ENCODE assay signal across 10 mouse cellular contexts in genomic region chr10:81041458-81042175, GRCm38 (mm10). TPM values are rescaled to one million over a fixed set of nuclear protein-coding genes. Genes with fewer than 3 reads are reported as not detected.
A peak's percentile ranks its signal among the peaks of the same experiment; 100 is the strongest.
DNase-seq lines count a peak whose midpoint lies in the region; ATAC-seq and TF ChIP-seq lines count a peak whose summit lies in the region.
"Had no signal": no experiment of that assay in that cellular context is flagged by ENCODE, and none has a peak within 500 bp of the region (broad histone marks: within the 10 kb centered on the region; RNA-seq: fewer than 3 reads in every experiment).

No protein-coding gene starts in this region.

- no peaks in the 10 kb centered on the region for H3K27me3 ChIP-seq in hindbrain, postnatal 0 days (ENCODE audit: insufficient read depth, low read length)
- no peaks in the 10 kb centered on the region for H3K27me3 ChIP-seq in liver, embryonic 13.5 days
- H3K27me3 ChIP-seq: heart, embryonic 15.5 days; stomach, embryonic 15.5 days had no signal

- H3K4me1 ChIP-seq in hindbrain, postnatal 0 days (ENCODE audit: insufficient read depth, low read length), result no peaks in the 10 kb centered on the region
- peaks cover 8% of the 10 kb centered on the region for H3K4me1 ChIP-seq in liver, embryonic 13.5 days (replicated peaks)
- H3K4me1 ChIP-seq: heart, embryonic 15.5 days; stomach, embryonic 15.5 days had no signal

- H3K9ac ChIP-seq in hindbrain, postnatal 0 days (replicated peaks; ENCODE audit: low read length), result no peak overlapping the region
- H3K9ac ChIP-seq in liver, embryonic 13.5 days, result no peak overlapping the region
- H3K9ac ChIP-seq: heart, embryonic 15.5 days; stomach, embryonic 15.5 days had no signal

- peak; percentile 68 for DNase-seq in right cerebral cortex, adult 18-20 months
- DNase-seq in right cerebral cortex, postnatal 25 days, result no peak
- DNase-seq in adrenal gland, adult 2 months, result peak; percentile 68
- peak; percentile 51 for DNase-seq in embryo, embryonic 11.5 days (ENCODE audit: low read depth, low spot score)
- peak; percentile 83 for DNase-seq in hindbrain, postnatal 0 days (ENCODE audit: low spot score)
- peak; percentile 42 for DNase-seq in liver, embryonic 13.5 days
- DNase-seq in retina, postnatal 7 days (ENCODE audit: low read depth, low spot score), result peak; percentile 56

- H3K36me3 ChIP-seq in hindbrain, postnatal 0 days (ENCODE audit: insufficient read depth, low read length), result peaks cover 28% of the 10 kb centered on the region
- H3K36me3 ChIP-seq in liver, embryonic 13.5 days, result peaks cover 38% of the 10 kb centered on the region

- no peak overlapping the region for H3K27ac ChIP-seq in hindbrain, postnatal 0 days
- H3K27ac ChIP-seq in liver, embryonic 13.5 days, result no peak overlapping the region
- H3K27ac ChIP-seq: heart, embryonic 15.5 days; stomach, embryonic 15.5 days had no signal

- no peaks in the 10 kb centered on the region for H3K9me3 ChIP-seq in hindbrain, postnatal 0 days (ENCODE audit: low read length)
- no peaks in the 10 kb centered on the region for H3K9me3 ChIP-seq in liver, embryonic 13.5 days (replicated peaks)
- H3K9me3 ChIP-seq: heart, embryonic 15.5 days; stomach, embryonic 15.5 days had no signal

- TF ChIP-seq CTCF in hindbrain, postnatal 0 days (IDR thresholded peaks at IDR 0.05; ENCODE audit: low read depth), result peak; percentile 92

- H3K4me2 ChIP-seq in hindbrain, postnatal 0 days (ENCODE audit: low read depth, low read length), result no peak overlapping the region
- H3K4me2 ChIP-seq in liver, embryonic 13.5 days, result no peak overlapping the region
- H3K4me2 ChIP-seq: heart, embryonic 15.5 days; stomach, embryonic 15.5 days had no signal

- H3K4me3 ChIP-seq in hindbrain, postnatal 0 days (ENCODE audit: low read length), result no peak overlapping the region
- no peak overlapping the region for H3K4me3 ChIP-seq in liver, embryonic 13.5 days (replicated peaks)
- H3K4me3 ChIP-seq: heart, embryonic 15.5 days; stomach, embryonic 15.5 days had no signal

- no peak for ATAC-seq in hindbrain, postnatal 0 days
- ATAC-seq in liver, embryonic 13.5 days (ENCODE audit: low read depth), result no peak
- no peak for ATAC-seq in inflammation-experienced regulatory T-cells, adult 6 months

- 30% methylated on average over 13 of the region's 13 CpGs for WGBS in hindbrain, postnatal 0 days
- 30% methylated on average over 13 of the region's 13 CpGs for WGBS in liver, embryonic 13.5 days (ENCODE audit: insufficient replicate concordance)

RNA-seq across cellular contexts. Expression of gene Slc39a3, which starts 4.4 kb away (rescaled TPM):
- total RNA-seq in adrenal gland, adult 2 months (2021), result 10 to 100 TPM; 50.9 to 53.0 TPM
- polyA plus RNA-seq in adrenal gland, adult 2 months (2012; rRNA removed), result 121 and 154 TPM in 2 replicates
- 118 and 126 TPM in 2 replicates for total RNA-seq in hindbrain, postnatal 0 days (2014; rRNA removed)
- polyA plus RNA-seq in hindbrain, postnatal 0 days (2015; fragmentation: Nextera tagmentation; extraction: Ambion mirVana), result 40.6 and 41.9 TPM in 2 replicates
- 5.7 and 5.8 TPM in 2 replicates for polyA plus RNA-seq in liver, embryonic 13.5 days (2015; fragmentation: Nextera tagmentation; extraction: Ambion mirVana)
- 1 to 10 TPM; 2.4 to 5.0 (median 2.7) TPM for polyA plus RNA-seq in inflammation-experienced regulatory T-cells, adult 6 months (2017; shearing (Covaris generic))

RNA-seq across cellular contexts. Expression of gene Diras1, which starts 16.2 kb away (rescaled TPM):
- total RNA-seq in adrenal gland, adult 2 months (2021), result 1 to 10 TPM; 1.4 to 3.6 TPM
- 2.1 and 2.4 TPM in 2 replicates for polyA plus RNA-seq in adrenal gland, adult 2 months (2012; rRNA removed)
- total RNA-seq in hindbrain, postnatal 0 days (2014; rRNA removed), result 82.0 and 106 TPM in 2 replicates
- polyA plus RNA-seq in hindbrain, postnatal 0 days (2015; fragmentation: Nextera tagmentation; extraction: Ambion mirVana), result 69.0 and 78.7 TPM in 2 replicates
- polyA plus RNA-seq in liver, embryonic 13.5 days (2015; fragmentation: Nextera tagmentation; extraction: Ambion mirVana), result 0.06 TPM in 1 of 2 replicates, not detected in the other
- not detected for polyA plus RNA-seq in inflammation-experienced regulatory T-cells, adult 6 months (2017; shearing (Covaris generic))
- polyA plus RNA-seq: heart, embryonic 15.5 days had no signal

RNA-seq across cellular contexts. Expression of gene Sgta, which starts 18.4 kb away (rescaled TPM):
- 100 to 1,000 TPM; 198 to 288 TPM for total RNA-seq in adrenal gland, adult 2 months (2021)
- polyA plus RNA-seq in adrenal gland, adult 2 months (2012; rRNA removed), result 495 and 554 TPM in 2 replicates
- 264 and 279 TPM in 2 replicates for total RNA-seq in hindbrain, postnatal 0 days (2014; rRNA removed)
- polyA plus RNA-seq in hindbrain, postnatal 0 days (2015; fragmentation: Nextera tagmentation; extraction: Ambion mirVana), result 275 and 290 TPM in 2 replicates
- 69.1 and 71.6 TPM in 2 replicates for polyA plus RNA-seq in liver, embryonic 13.5 days (2015; fragmentation: Nextera tagmentation; extraction: Ambion mirVana)
- 10 to 100 TPM; 66.4 to 86.5 (median 71.0) TPM for polyA plus RNA-seq in inflammation-experienced regulatory T-cells, adult 6 months (2017; shearing (Covaris generic))

RNA-seq across cellular contexts. Expression of gene Gng7, which starts 26.9 kb away (rescaled TPM):
- 1 to 10 TPM; 5.4 to 9.2 TPM for total RNA-seq in adrenal gland, adult 2 months (2021)
- 8.5 and 8.6 TPM in 2 replicates for polyA plus RNA-seq in adrenal gland, adult 2 months (2012; rRNA removed)
- 26.2 and 27.2 TPM in 2 replicates for total RNA-seq in hindbrain, postnatal 0 days (2014; rRNA removed)
- 18.9 and 22.1 TPM in 2 replicates for polyA plus RNA-seq in hindbrain, postnatal 0 days (2015; fragmentation: Nextera tagmentation; extraction: Ambion mirVana)
- polyA plus RNA-seq in liver, embryonic 13.5 days (2015; fragmentation: Nextera tagmentation; extraction: Ambion mirVana), result 0.44 and 0.46 TPM in 2 replicates
- not detected for polyA plus RNA-seq in inflammation-experienced regulatory T-cells, adult 6 months (2017; shearing (Covaris generic))

RNA-seq across cellular contexts. Expression of gene Thop1, which starts 28.2 kb away (rescaled TPM):
- 10 to 100 TPM; 40.5 to 77.9 TPM for total RNA-seq in adrenal gland, adult 2 months (2021)
- 75.0 and 95.7 TPM in 2 replicates for polyA plus RNA-seq in adrenal gland, adult 2 months (2012; rRNA removed)
- 73.5 and 79.1 TPM in 2 replicates for total RNA-seq in hindbrain, postnatal 0 days (2014; rRNA removed)
- polyA plus RNA-seq in hindbrain, postnatal 0 days (2015; fragmentation: Nextera tagmentation; extraction: Ambion mirVana), result 36.4 and 36.9 TPM in 2 replicates
- 35.1 and 38.2 TPM in 2 replicates for polyA plus RNA-seq in liver, embryonic 13.5 days (2015; fragmentation: Nextera tagmentation; extraction: Ambion mirVana)
- polyA plus RNA-seq in inflammation-experienced regulatory T-cells, adult 6 months (2017; shearing (Covaris generic)), result 1 to 10 TPM; 1.9 to 2.7 (median 2.5) TPM

Comparison
In these comparisons a context has a peak if more than half of its experiments do, and no peak if none do; other contexts are left out.
1. RNA of gene Diras1, which starts 16.2 kb away (polyA plus RNA-seq): 69.0 to 78.7 TPM in hindbrain, postnatal 0 days; 2.1 to 2.4 TPM in adrenal gland, adult 2 months, 0.06 TPM in liver, embryonic 13.5 days and not detected in inflammation-experienced regulatory T-cells, adult 6 months; every median in the first group is over 10 times any median in the second.